Mouse (Mus musculus) megakaryocyte, embryonic 14.5 days (primary cell): Measurements from ENCODE around the gene Tuba3a. TPM values are rescaled to one million over a fixed set of nuclear protein-coding genes. Genes with fewer than 3 reads are reported as not detected.
A peak's percentile ranks its signal among the peaks of the same experiment; 100 is the strongest.

Source experiments
- H3K27me3 ChIP-seq: replicated peaks from 2 replicates; pipeline ENCODE3; 2012; ENCODE audit warnings: inconsistent platforms
- H3K36me3 ChIP-seq: replicated peaks from 2 replicates; pipeline ENCODE3; 2012; ENCODE audit warnings: low read length, inconsistent platforms, mixed read lengths
- H3K4me1 ChIP-seq: 2 replicates; pipeline ENCODE4 v1.6.1; 2012; ENCODE audit warnings: inconsistent platforms
- H3K4me3 ChIP-seq: replicated peaks from 2 replicates; pipeline ENCODE3; 2012; ENCODE audit warnings: moderate library complexity, mild to moderate bottlenecking, inconsistent platforms
- H3K9me3 ChIP-seq: 2 replicates; pipeline ENCODE4 v1.6.1; 2012; ENCODE audit warnings: inconsistent platforms
- FLI1 ChIP-seq: IDR thresholded peaks from 2 replicates; pipeline ENCODE4 v1.6.1; 2012; ENCODE audit warnings: low read length, inconsistent platforms, mixed read lengths
- GATA1 ChIP-seq: IDR thresholded peaks from 3 replicates; pipeline ENCODE4 v1.6.1; 2012; ENCODE audit warnings: mixed read lengths, low read length, inconsistent platforms, borderline replicate concordance
- polyA plus RNA-seq: library from polyadenylated mRNA; stranded (reverse); fragments of >175 nt; gene quantifications from 2 replicates; pipeline ENCODE4 v1.2.3, GENCODE M21; 2012; ENCODE audit warnings: low replicate concordance; ENCODE audit not compliant: insufficient read depth

The Tuba3a gene
- polyA plus RNA-seq, 1 experiment = not detected

DNA sequence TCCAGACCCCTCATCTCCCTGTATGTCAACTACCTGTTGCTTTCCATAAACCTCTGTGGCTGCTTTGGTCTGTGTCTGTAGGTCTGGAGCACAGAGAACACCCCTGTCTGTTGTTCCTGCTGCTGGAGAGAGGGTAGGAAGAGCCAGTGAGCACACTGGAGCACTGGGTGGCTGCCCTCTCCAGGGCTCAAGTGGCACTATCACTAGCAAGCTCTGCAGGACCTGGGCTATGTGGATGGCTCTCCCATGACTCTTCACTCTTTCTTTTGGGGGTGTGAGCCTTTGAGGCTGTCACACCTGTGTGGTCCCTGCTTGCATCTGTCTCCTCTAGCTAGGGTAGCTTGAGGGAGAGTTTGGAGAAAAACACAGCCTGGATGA lies 34.1 kb upstream of the Tuba3a start:
- Histone ChIP-seq H3K4me1 (peaks cover 9% of the 10 kb centered on the region), H3K4me3 (no peak overlapping the region), H3K36me3 (no peaks in the 10 kb centered on the region), H3K27me3 (peaks cover 79% of the 10 kb centered on the region), H3K9me3 (no peaks in the 10 kb centered on the region)
- TF ChIP-seq FLI1 (no peak), GATA1 (no peak)

GRCm38 (mm10) chr6:125318981-125319918 lies 33.4 kb upstream of the Tuba3a start:
- Histone ChIP-seq H3K4me3 (no peak overlapping the region), H3K4me1 (peaks cover 9% of the 10 kb centered on the region), H3K9me3 (no peaks in the 10 kb centered on the region), H3K36me3 (no peaks in the 10 kb centered on the region), H3K27me3 (peaks cover 81% of the 10 kb centered on the region)
- TF ChIP-seq GATA1 (no peak), FLI1 (no peak)

DNA sequence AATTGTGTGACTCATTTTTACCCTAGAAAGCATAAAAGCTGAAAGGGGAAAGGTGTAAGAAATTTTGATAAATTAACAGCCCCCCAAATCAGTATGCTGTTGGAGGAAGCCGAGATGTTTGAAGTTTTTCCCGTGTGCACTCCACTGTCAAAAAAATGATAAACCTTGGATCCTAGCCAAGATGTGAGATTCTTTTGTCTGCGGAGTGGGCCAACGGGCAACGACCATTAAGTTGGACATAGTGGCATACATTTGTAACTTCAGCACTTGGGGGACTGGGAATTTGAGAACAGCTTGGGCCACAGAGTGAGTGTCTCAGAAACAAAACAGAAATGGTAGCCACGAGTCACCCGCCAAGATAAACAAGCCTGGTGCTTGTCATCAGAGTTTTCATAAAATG lies 31.2 kb upstream of the Tuba3a start:
- Histone ChIP-seq H3K9me3 (no peaks in the 10 kb centered on the region), H3K27me3 (peaks cover 79% of the 10 kb centered on the region), H3K4me1 (peaks cover 30% of the 10 kb centered on the region), H3K4me3 (no peak overlapping the region), H3K36me3 (peaks cover 8% of the 10 kb centered on the region)
- TF ChIP-seq FLI1 (no peak), GATA1 (no peak)

- H3K4me3 ChIP-seq = no peak overlapping the region
- no peaks in the 10 kb centered on the region for H3K9me3 ChIP-seq
- H3K36me3 ChIP-seq = peaks cover 24% of the 10 kb centered on the region
- TF ChIP-seq FLI1 = no peak
- TF ChIP-seq GATA1 = no peak
- H3K4me1 ChIP-seq = peaks cover 25% of the 10 kb centered on the region
- peaks cover 55% of the 10 kb centered on the region for H3K27me3 ChIP-seq
These were observed 28.9 kb upstream of the Tuba3a start for GRCm38 (mm10) chr6:125314746-125315145.

DNA sequence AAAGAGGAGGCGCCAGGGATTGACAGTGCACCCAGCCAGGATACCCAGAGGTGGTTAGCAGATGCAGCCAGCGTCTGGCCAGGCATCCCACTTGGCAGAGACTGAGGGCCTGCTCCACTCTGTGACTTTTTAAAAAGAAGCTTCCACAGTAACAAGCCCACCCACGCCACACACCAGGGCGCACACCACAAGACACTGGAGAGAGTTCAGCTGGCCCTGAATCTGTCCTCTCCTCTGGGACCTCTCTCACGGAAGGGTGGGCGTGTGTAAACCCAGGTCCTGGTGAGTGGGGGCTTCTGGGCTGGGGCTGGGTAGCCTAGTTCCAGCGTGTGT lies 28.4 kb upstream of the Tuba3a start:
- peaks cover 50% of the 10 kb centered on the region for H3K27me3 ChIP-seq
- peaks cover 27% of the 10 kb centered on the region for H3K4me1 ChIP-seq
- peaks cover 29% of the 10 kb centered on the region for H3K36me3 ChIP-seq
- TF ChIP-seq GATA1 (no peak), FLI1 (no peak)
- peak overlapping the region; percentile 92 for H3K4me3 ChIP-seq
- H3K9me3 ChIP-seq = no peaks in the 10 kb centered on the region

- H3K36me3 ChIP-seq = peaks cover 35% of the 10 kb centered on the region
- peaks cover 28% of the 10 kb centered on the region for H3K4me1 ChIP-seq
- no peaks in the 10 kb centered on the region for H3K9me3 ChIP-seq
- peaks cover 45% of the 10 kb centered on the region for H3K27me3 ChIP-seq
- TF ChIP-seq FLI1 (no peak), GATA1 (no peak)
- peak within 1 kb of the TSS; percentile 92 for H3K4me3 ChIP-seq
These were observed 27.8 kb upstream of the Tuba3a start, which contains the start of gene Ltbr for GRCm38 (mm10) chr6:125313546-125314230. TSS of gene Ltbr (minus strand) at chr6:125313885.

- Histone ChIP-seq H3K4me1 (peaks cover 28% of the 10 kb centered on the region), H3K36me3 (peaks cover 40% of the 10 kb centered on the region), H3K27me3 (peaks cover 38% of the 10 kb centered on the region), H3K4me3 (peak overlapping the region; percentile 92), H3K9me3 (no peaks in the 10 kb centered on the region)
- no peak for TF ChIP-seq GATA1
- TF ChIP-seq FLI1 = no peak
These were observed 26.9 kb upstream of the Tuba3a start for GRCm38 (mm10) chr6:125312581-125313355.

- H3K4me3 ChIP-seq = no peak overlapping the region
These were observed 26.3 kb upstream of the Tuba3a start for GRCm38 (mm10) chr6:125312171-125312570.

DNA sequence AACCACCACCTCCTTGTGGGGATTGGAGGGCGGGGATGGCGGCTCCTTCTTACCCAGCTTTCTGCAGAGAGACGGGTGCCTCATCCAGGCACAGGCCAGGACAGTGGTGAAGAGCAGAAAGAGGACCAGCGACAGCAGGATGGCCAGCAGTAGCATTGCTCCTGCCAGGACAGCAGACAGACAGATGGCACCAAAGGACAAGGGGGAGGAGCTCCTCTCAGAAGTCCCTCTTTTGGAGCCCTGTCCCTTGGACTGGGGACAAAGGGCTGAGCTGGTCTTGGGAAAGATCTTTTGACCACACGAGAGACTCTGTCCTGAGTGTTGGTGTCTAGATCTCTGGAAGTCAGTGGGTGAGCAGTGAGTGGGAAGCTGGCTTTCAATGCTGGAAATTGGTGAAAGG lies 23.6 kb upstream of the Tuba3a start:
- peaks cover 3% of the 10 kb centered on the region; the same call in 1 of the 2 replicates for H3K9me3 ChIP-seq
- H3K4me1 ChIP-seq = peaks cover 28% of the 10 kb centered on the region
- peaks cover 19% of the 10 kb centered on the region for H3K27me3 ChIP-seq
- H3K36me3 ChIP-seq = peaks cover 57% of the 10 kb centered on the region
- TF ChIP-seq GATA1 (no peak), FLI1 (no peak)
- no peak overlapping the region for H3K4me3 ChIP-seq

More at GRCm38 (mm10) chr6:125312171-125312570, 26.3 kb upstream of the Tuba3a start:
- no peak for TF ChIP-seq GATA1
- no peak for TF ChIP-seq FLI1
- Histone ChIP-seq H3K36me3 (peaks cover 44% of the 10 kb centered on the region), H3K27me3 (peaks cover 34% of the 10 kb centered on the region), H3K4me1 (peaks cover 28% of the 10 kb centered on the region), H3K9me3 (no peaks in the 10 kb centered on the region)
